Mouse (Mus musculus) kidney, postnatal 0 days (tissue): ENCODE measurements around the gene Cel. TPM values are rescaled to one million over a fixed set of nuclear protein-coding genes. Genes with fewer than 3 reads are reported as not detected.
A peak's percentile ranks its signal among the peaks of the same experiment; 100 is the strongest.
"Not testable (repeated sequence)": the region's sequence is repeated elsewhere in the genome, so short reads cannot be mapped to it uniquely, and the experiment has no call there.

Experiments used
- ATAC-seq: fragments of 200-750 bp; cut with Nextera tagmentation; replicated peaks from 2 replicates; pipeline ENCODE4 v1.8.0; 2017; ENCODE audit warnings: low read depth, moderate number of reproducible peaks, moderate TSS enrichment, moderate library complexity; ENCODE audit not compliant: low FRiP score
- DNase-seq: peaks from one replicate; pipeline ENCODE4 v3.0.0-alpha.2; 2016; ENCODE audit warnings: low spot score
- H3K27ac ChIP-seq: fragments of 300-500 bp; sonication (generic); 2 replicates; pipeline ENCODE4 v1.5.1; 2014; ENCODE audit warnings: mild to moderate bottlenecking
- H3K27me3 ChIP-seq: fragments of 300-500 bp; sonication (generic); 2 replicates; pipeline ENCODE4 v1.6.1; 2014; ENCODE audit warnings: low read length, mixed read lengths; ENCODE audit not compliant: insufficient read depth
- H3K36me3 ChIP-seq: fragments of 300-500 bp; sonication (generic); 2 replicates; pipeline ENCODE4 v1.6.1; 2014; ENCODE audit warnings: low read length, mixed read lengths; ENCODE audit not compliant: insufficient read depth
- H3K4me1 ChIP-seq: fragments of 300-500 bp; sonication (generic); replicated peaks from 2 replicates; pipeline ENCODE4 v1.6.1; 2014; ENCODE audit warnings: antibody characterized with exemption, low read length, mixed read lengths; ENCODE audit not compliant: insufficient read depth
- H3K4me2 ChIP-seq: fragments of 300-500 bp; sonication (generic); 2 replicates; pipeline ENCODE4 v1.6.1; 2014; ENCODE audit warnings: mild to moderate bottlenecking, low read length, moderate library complexity, mixed read lengths
- H3K4me3 ChIP-seq: fragments of 300-500 bp; sonication (generic); replicated peaks from 2 replicates; pipeline ENCODE4 v1.5.1; 2014; ENCODE audit warnings: low read depth, low read length
- H3K9ac ChIP-seq: fragments of 300-500 bp; sonication (generic); 2 replicates; pipeline ENCODE4 v1.6.1; 2014; ENCODE audit warnings: low read depth, low read length
- H3K9me3 ChIP-seq: fragments of 300-500 bp; sonication (generic); replicated peaks from 2 replicates; pipeline ENCODE4 v1.6.1; 2016; ENCODE audit warnings: low read length, inconsistent platforms, mixed read lengths
- CTCF ChIP-seq: IDR thresholded peaks from 2 replicates; pipeline ENCODE4 v1.5.1; 2016; ENCODE audit warnings: antibody characterized with exemption, low read depth, mild to moderate bottlenecking, moderate library complexity
- WGBS: fragments of 180-500 bp; shearing (Covaris S2); extraction: QIAGEN DNeasy Blood & Tissue Kit; methylation state at CpG from one replicate; pipeline ENCODE4 v1.1.7; 2014; 5-methylcytosine and 5-hydroxymethylcytosine counted together
- microRNA-seq: library from miRNA; unstranded; fragments of <30 nt; microRNA quantifications from one replicate; pipeline ENCODE4, GENCODE M21; 2016
- polyA plus RNA-seq: library from polyadenylated mRNA; unstranded; fragments of >200 nt; fragmentation: Nextera tagmentation; extraction: Ambion mirVana; gene quantifications from 2 replicates; pipeline ENCODE4 v1.2.1, GENCODE M21; 2015

Gene Cel
- polyA plus RNA-seq, 1 experiment from 2014 or later = not detected

DNA sequence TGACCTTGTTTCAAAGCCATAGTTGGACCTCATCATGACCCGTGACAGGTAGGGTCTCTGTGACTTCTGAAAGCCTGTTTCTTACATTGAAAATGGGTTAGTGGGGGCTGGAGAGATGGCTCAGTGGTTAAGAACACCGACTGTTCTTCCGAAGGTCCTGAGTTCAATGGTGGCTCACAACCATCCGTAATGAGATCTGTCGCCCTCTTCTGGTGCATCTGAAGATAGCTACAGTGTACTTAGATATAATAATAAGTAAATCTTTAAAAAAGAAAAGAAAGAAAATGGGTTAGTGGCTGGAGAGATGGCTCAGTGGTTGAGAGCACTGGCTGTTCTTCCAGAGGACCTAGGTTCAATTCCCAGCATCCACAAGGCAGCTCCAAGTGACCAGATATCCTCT is 51.6 kb downstream of the Cel start:
- not testable (repeated sequence) for ATAC-seq, H3K27me3 ChIP-seq, H3K36me3 ChIP-seq, H3K27ac ChIP-seq, H3K9me3 ChIP-seq, H3K4me2 ChIP-seq, DNase-seq, H3K4me1 ChIP-seq, H3K9ac ChIP-seq, H3K4me3 ChIP-seq
- WGBS = 48% methylated on average over 5 of the region's 5 CpGs
- peak; percentile 53 for TF ChIP-seq CTCF

DNA sequence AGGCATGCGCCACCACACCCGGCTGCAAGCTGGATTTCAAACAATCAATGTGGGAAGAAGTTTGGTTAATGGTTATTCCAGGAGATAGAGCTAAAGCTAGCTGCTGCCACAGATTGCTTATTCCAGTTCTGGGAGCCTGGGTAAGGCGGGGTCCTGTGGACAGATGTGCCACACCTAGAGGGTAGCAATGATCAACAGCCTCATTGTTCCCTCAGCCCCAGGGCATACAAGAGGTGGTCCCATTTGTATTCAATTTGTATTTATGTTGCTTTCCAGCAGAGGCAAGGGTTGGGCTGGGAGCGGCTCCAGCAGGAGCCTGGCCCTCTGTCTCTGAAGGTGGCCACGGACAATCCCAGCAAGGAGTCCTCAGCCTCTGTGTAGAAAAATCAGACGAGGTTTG is 56.9 kb downstream of the Cel start:
- no peak for ATAC-seq
- DNase-seq = no peak
- H3K4me1 ChIP-seq = no peaks in the 10 kb centered on the region
- H3K36me3 ChIP-seq = no peaks in the 10 kb centered on the region
- TF ChIP-seq CTCF = no peak
- H3K27ac ChIP-seq = no peak overlapping the region
- 75% methylated on average over 6 of the region's 6 CpGs for WGBS
- H3K27me3 ChIP-seq = no peaks in the 10 kb centered on the region
- no peaks in the 10 kb centered on the region for H3K9me3 ChIP-seq
- H3K4me2 ChIP-seq = no peak overlapping the region
- no peak overlapping the region for H3K9ac ChIP-seq
- H3K4me3 ChIP-seq = no peak overlapping the region

DNA sequence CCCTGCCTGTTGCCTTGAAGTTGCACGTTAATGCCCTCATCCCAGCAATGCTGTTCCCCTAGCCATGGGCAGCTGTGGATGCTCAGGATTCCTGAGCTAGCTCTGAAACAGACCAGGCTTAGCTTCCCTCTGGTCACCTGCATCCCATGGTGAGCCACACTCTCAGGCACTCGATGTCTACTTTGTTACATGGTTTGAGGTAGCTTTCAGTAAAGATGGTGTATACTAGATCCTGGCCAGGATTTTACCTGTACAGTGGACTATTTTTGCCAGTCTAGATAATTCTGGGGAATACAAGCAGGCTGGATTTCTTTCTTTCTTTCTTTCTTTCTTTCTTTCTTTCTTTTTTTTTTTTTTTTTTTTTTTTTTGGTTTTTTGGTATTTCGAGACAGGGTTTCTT is 57.4 kb downstream of the Cel start, which contains the start of gene Gm10134:
Gm10134 (plus strand) TSS at position 301 of the 400 bp plus-strand sequence.
- H3K4me1 ChIP-seq = no peaks in the 10 kb centered on the region
- no peak within 1 kb of the TSS for H3K4me2 ChIP-seq
- ATAC-seq (no peak), DNase-seq (no peak)
- WGBS = 76% methylated on average over 3 of the region's 3 CpGs
- no peaks in the 10 kb centered on the region for H3K9me3 ChIP-seq
- H3K27me3 ChIP-seq = no peaks in the 10 kb centered on the region
- H3K9ac ChIP-seq = no peak within 1 kb of the TSS
- H3K27ac ChIP-seq = no peak within 1 kb of the TSS
- no peak within 1 kb of the TSS for H3K4me3 ChIP-seq
- no peak for TF ChIP-seq CTCF
- no peaks in the 10 kb centered on the region for H3K36me3 ChIP-seq

Small RNA genes within 50 kb of the gene (microRNA-seq; reads per million reads assigned to microRNA genes)
- gene Gm22824 = not detected

Other genes starting within 250 kb of the Cel start
- gene Ppp1r26, start 116.6 kb downstream of the Cel start, polyA plus RNA-seq = 2.4 and 2.8 TPM in 2 replicates
- gene 1700007K13Rik, start 97.1 kb downstream of the Cel start, polyA plus RNA-seq = 0.22 and 0.49 TPM in 2 replicates
- gene Mrps2, start 95.3 kb downstream of the Cel start, polyA plus RNA-seq = 51.9 and 54.1 TPM in 2 replicates
- 2.4 and 3.8 TPM in 2 replicates for gene Gbgt1, start 66.5 kb downstream of the Cel start, polyA plus RNA-seq
- 10.2 and 11.1 TPM in 2 replicates for gene Gm10134, start 57.3 kb downstream of the Cel start, polyA plus RNA-seq
- 16.0 and 18.1 TPM in 2 replicates for gene Ralgds, start 50.3 kb downstream of the Cel start, polyA plus RNA-seq
- 19.6 and 22.4 TPM in 2 replicates for gene Gtf3c5, start 20.3 kb upstream of the Cel start, polyA plus RNA-seq
- 0.09 TPM in 1 of 2 replicates, not detected in the other for gene Gfi1b, start 58.6 kb upstream of the Cel start, polyA plus RNA-seq
- gene Tsc1, start 77.8 kb upstream of the Cel start, polyA plus RNA-seq = 9.5 and 10.6 TPM in 2 replicates
- 2.0 and 2.5 TPM in 2 replicates for gene Spaca9, start 136.3 kb upstream of the Cel start, polyA plus RNA-seq
- 1.2 and 1.3 TPM in 2 replicates for gene Ak8, start 136.8 kb upstream of the Cel start, polyA plus RNA-seq